36 mouse cellular contexts compared by ENCODE assay signal in the genomic region with DNA sequence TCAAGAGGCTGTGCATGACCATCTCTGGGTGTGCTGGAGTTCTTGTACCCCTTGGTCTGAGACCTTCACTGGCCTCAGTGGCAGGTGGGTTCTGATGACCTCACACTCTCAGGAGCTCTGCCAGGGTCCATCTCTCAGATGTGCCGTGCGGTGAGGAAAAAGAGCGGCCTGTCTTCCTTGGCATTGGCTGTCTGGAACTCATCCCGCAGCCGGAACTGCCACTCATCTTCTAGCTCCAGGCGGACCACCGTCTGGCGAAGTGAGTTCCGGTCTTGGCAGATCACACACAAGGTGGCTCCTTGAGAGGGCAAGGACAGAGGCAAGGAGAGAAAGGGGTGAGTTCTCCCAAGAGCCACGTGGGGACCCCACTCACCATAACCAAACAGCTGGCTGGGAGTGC. TPM values are rescaled to one million over a fixed set of nuclear protein-coding genes. Genes with fewer than 3 reads are reported as not detected.
"Had no signal": no experiment of that assay in that cellular context is flagged by ENCODE, and none has a peak within 500 bp of the region (broad histone marks: within the 10 kb centered on the region; RNA-seq: fewer than 3 reads in every experiment).

No protein-coding gene starts in this region.

- H3K9ac ChIP-seq: heart, embryonic 12.5 days; heart, embryonic 13.5 days; heart, embryonic 15.5 days; hindbrain, embryonic 12.5 days; hindbrain, embryonic 13.5 days; hindbrain, embryonic 14.5 days; hindbrain, embryonic 15.5 days; intestine, embryonic 15.5 days; kidney, embryonic 15.5 days had no signal

- H3K9me3 ChIP-seq: heart, embryonic 10.5 days; heart, embryonic 12.5 days; heart, embryonic 13.5 days; heart, embryonic 15.5 days; hindbrain, embryonic 10.5 days; hindbrain, embryonic 12.5 days; hindbrain, embryonic 13.5 days; hindbrain, embryonic 15.5 days; intestine, embryonic 15.5 days; kidney, embryonic 15.5 days had no signal

- H3K4me3 ChIP-seq: heart, embryonic 10.5 days; heart, embryonic 12.5 days; heart, embryonic 13.5 days; heart, embryonic 15.5 days; hindbrain, embryonic 10.5 days; hindbrain, embryonic 12.5 days; hindbrain, embryonic 13.5 days; hindbrain, embryonic 15.5 days; intestine, embryonic 15.5 days; kidney, embryonic 15.5 days; layer of hippocampus, adult 2 months; left cerebral cortex, adult 2 months had no signal

- H3K36me3 ChIP-seq: heart, embryonic 13.5 days; heart, embryonic 15.5 days; hindbrain, embryonic 15.5 days; intestine, embryonic 15.5 days; kidney, embryonic 15.5 days had no signal

- H3K4me1 ChIP-seq: heart, embryonic 12.5 days; heart, embryonic 13.5 days; heart, embryonic 15.5 days; hindbrain, embryonic 10.5 days; hindbrain, embryonic 12.5 days; hindbrain, embryonic 13.5 days; hindbrain, embryonic 15.5 days; intestine, embryonic 15.5 days; kidney, embryonic 15.5 days had no signal

- H3K27me3 ChIP-seq: heart, embryonic 12.5 days; heart, embryonic 13.5 days; heart, embryonic 15.5 days; hindbrain, embryonic 12.5 days; hindbrain, embryonic 13.5 days; hindbrain, embryonic 15.5 days; intestine, embryonic 15.5 days; kidney, embryonic 15.5 days had no signal

- H3K27ac ChIP-seq: heart, embryonic 10.5 days; heart, embryonic 13.5 days; heart, embryonic 15.5 days; hindbrain, embryonic 10.5 days; hindbrain, embryonic 12.5 days; hindbrain, embryonic 13.5 days; hindbrain, embryonic 14.5 days; hindbrain, embryonic 15.5 days; intestine, embryonic 15.5 days; kidney, embryonic 15.5 days; kidney, postnatal 0 days; layer of hippocampus, adult 2 months; left cerebral cortex, adult 2 months had no signal

- DNase-seq: heart, postnatal 10 days; heart, postnatal 14 days; heart, postnatal 36 days; heart, postnatal 4 days; kidney, adult 11 months; kidney, adult 18-20 months; kidney, adult 2 months; kidney, adult 8-10 months; kidney, adult 9 months; kidney, postnatal 10 days; kidney, postnatal 14 days; kidney, postnatal 25 days; kidney, postnatal 36 days; kidney, postnatal 4 days; layer of hippocampus, adult 9-11 months; layer of hippocampus, postnatal 36 days had no signal

- H3K4me2 ChIP-seq: heart, embryonic 11.5 days; heart, embryonic 12.5 days; heart, embryonic 13.5 days; heart, embryonic 15.5 days; hindbrain, embryonic 12.5 days; hindbrain, embryonic 13.5 days; hindbrain, embryonic 14.5 days; hindbrain, embryonic 15.5 days; intestine, embryonic 15.5 days; kidney, embryonic 15.5 days had no signal

- ATAC-seq: inflammation-experienced regulatory T-cells, adult 6 months; intestine, embryonic 15.5 days; intestine, embryonic 16.5 days; intestine, postnatal 0 days had no signal

RNA-seq across cellular contexts. Expression of a gene that starts 19.1 kb away (rescaled TPM):
- total RNA-seq: hematopoietic stem cell, adult 5-6 weeks had no signal
- polyA plus RNA-seq: heart, embryonic 10.5 days; heart, embryonic 11.5 days; heart, embryonic 12.5 days; heart, embryonic 13.5 days; hindbrain, embryonic 10.5 days; inflammation-experienced regulatory T-cells, adult 6 months; intestine, embryonic 14.5 days; intestine, embryonic 16.5 days; intestine, postnatal 0 days had no signal
